Mouse (Mus musculus) embryonic facial prominence, embryonic 11.5 days (tissue): ENCODE results near the gene Id4. TPM values are rescaled to one million over a fixed set of nuclear protein-coding genes. Genes with fewer than 3 reads are reported as not detected.

Source experiments
- ATAC-seq: fragments of 200-750 bp; cut with Nextera tagmentation; replicated peaks from 2 replicates; pipeline ENCODE4 v1.8.0; 2017; ENCODE audit warnings: low read depth; ENCODE audit not compliant: insufficient number of reproducible peaks, low FRiP score, low TSS enrichment
- DNase-seq: peaks from one replicate; pipeline ENCODE4 v3.0.0-alpha.2; 2015; ENCODE audit warnings: low spot score
- H3K27ac ChIP-seq: fragments of 300-500 bp; sonication (generic); replicated peaks from 2 replicates; pipeline ENCODE4 v1.5.1; 2014; ENCODE audit warnings: mild to moderate bottlenecking, low read depth, low read length, control low read depth
- H3K27me3 ChIP-seq: fragments of 300-500 bp; sonication (generic); 2 replicates; pipeline ENCODE4 v1.6.1; 2014; ENCODE audit warnings: mild to moderate bottlenecking, low read length, moderate library complexity, mixed read lengths; ENCODE audit not compliant: control insufficient read depth, insufficient read depth
- H3K36me3 ChIP-seq: fragments of 300-500 bp; sonication (generic); replicated peaks from 2 replicates; pipeline ENCODE4 v1.6.1; 2014; ENCODE audit warnings: low read depth, mild to moderate bottlenecking, low read length, moderate library complexity, mixed read lengths; ENCODE audit not compliant: control insufficient read depth, insufficient read depth
- H3K4me1 ChIP-seq: fragments of 300-500 bp; sonication (generic); 2 replicates; pipeline ENCODE4 v1.6.1; 2014; ENCODE audit warnings: low read length, mixed read lengths; ENCODE audit not compliant: control insufficient read depth, insufficient read depth
- H3K4me2 ChIP-seq: fragments of 300-500 bp; sonication (generic); 2 replicates; pipeline ENCODE4 v1.6.1; 2014; ENCODE audit warnings: low read depth, mild to moderate bottlenecking, control low read depth, low read length, moderate library complexity
- H3K4me3 ChIP-seq: fragments of 300-500 bp; sonication (generic); 2 replicates; pipeline ENCODE4 v1.5.1; 2014; ENCODE audit warnings: low read depth, low read length, control low read depth
- H3K9ac ChIP-seq: fragments of 300-500 bp; sonication (generic); replicated peaks from 2 replicates; pipeline ENCODE4 v1.6.1; 2014; ENCODE audit warnings: mild to moderate bottlenecking, control low read depth, low read length
- H3K9me3 ChIP-seq: fragments of 300-500 bp; sonication (generic); replicated peaks from 2 replicates; pipeline ENCODE4 v1.6.1; 2016; ENCODE audit warnings: mild to moderate bottlenecking, low read length, inconsistent platforms, mixed read lengths; ENCODE audit not compliant: control insufficient read depth
- WGBS: fragments of 180-500 bp; shearing (Covaris S2); extraction: QIAGEN DNeasy Blood & Tissue Kit; methylation state at CpG from one replicate; pipeline ENCODE4 v1.1.7; 2014; 5-methylcytosine and 5-hydroxymethylcytosine counted together
- polyA plus RNA-seq: library from polyadenylated mRNA; unstranded; fragments of >200 nt; fragmentation: Nextera tagmentation; extraction: Ambion mirVana; gene quantifications from 2 replicates; pipeline ENCODE4 v1.2.1, GENCODE M21; 2014

The Id4 gene
- polyA plus RNA-seq, 1 experiment from 2014 or later = 22.1 TPM

GRCm38 (mm10) chr13:48245235-48246012 is 15.6 kb upstream of the Id4 start:
- Histone ChIP-seq H3K36me3 (no peaks in the 10 kb centered on the region), H3K27ac (no peak overlapping the region)
- no peak for ATAC-seq

GRCm38 (mm10) chr13:48252559-48252958 is 8.5 kb upstream of the Id4 start:
- H3K4me3 ChIP-seq = no peak overlapping the region
- H3K4me2 ChIP-seq = no peak overlapping the region
- H3K36me3 ChIP-seq = no peaks in the 10 kb centered on the region
- H3K9me3 ChIP-seq = no peaks in the 10 kb centered on the region
- no peak for DNase-seq
- no peaks in the 10 kb centered on the region for H3K27me3 ChIP-seq
- no peak for ATAC-seq
- 68% methylated on average over 2 of the region's 2 CpGs for WGBS
- no peaks in the 10 kb centered on the region for H3K4me1 ChIP-seq
- H3K27ac ChIP-seq = no peak overlapping the region
- H3K9ac ChIP-seq = no peak overlapping the region

More at GRCm38 (mm10) chr13:48245235-48246012, 15.6 kb upstream of the Id4 start:
- H3K9ac ChIP-seq = no peak overlapping the region
- H3K4me3 ChIP-seq = no peak overlapping the region
- no peak for DNase-seq
- H3K4me1 ChIP-seq = no peaks in the 10 kb centered on the region
- 25% methylated on average over 5 of the region's 5 CpGs for WGBS
- H3K4me2 ChIP-seq = no peak overlapping the region
- H3K27me3 ChIP-seq = no peaks in the 10 kb centered on the region
- H3K9me3 ChIP-seq = no peaks in the 10 kb centered on the region

- no peaks in the 10 kb centered on the region for H3K36me3 ChIP-seq
- H3K27me3 ChIP-seq = no peaks in the 10 kb centered on the region
- no peak overlapping the region for H3K4me3 ChIP-seq
- ATAC-seq = no peak
- no peak for DNase-seq
- H3K9me3 ChIP-seq = no peaks in the 10 kb centered on the region
- WGBS = 78% methylated on average over 8 of the region's 8 CpGs
- no peak overlapping the region for H3K9ac ChIP-seq
- H3K27ac ChIP-seq = no peak overlapping the region
- no peak overlapping the region for H3K4me2 ChIP-seq
- no peaks in the 10 kb centered on the region for H3K4me1 ChIP-seq
These were observed 6.0 kb upstream of the Id4 start for GRCm38 (mm10) chr13:48255026-48255425.

- Histone ChIP-seq H3K36me3 (no peaks in the 10 kb centered on the region), H3K4me3 (peak overlapping the region; percentile 73), H3K9ac (peak overlapping the region; percentile 79), H3K4me1 (no peaks in the 10 kb centered on the region), H3K27me3 (no peaks in the 10 kb centered on the region; the same call in 1 of the 2 replicates), H3K9me3 (no peaks in the 10 kb centered on the region), H3K4me2 (peak overlapping the region; percentile 83), H3K27ac (peak overlapping the region; percentile 80)
- DNase-seq (peak; percentile 64), ATAC-seq (0 out of 2 replicates have a peak, but pooled peaks have one; percentile 10)
- WGBS = under 1% methylated on average over 93 of the region's 98 CpGs
These were observed 553 bp downstream of the Id4 start for GRCm38 (mm10) chr13:48261341-48262221.

- Histone ChIP-seq H3K9me3 (no peaks in the 10 kb centered on the region), H3K27ac (peak overlapping the region; percentile 80; the same call in 1 of the 2 replicates), H3K4me3 (peak overlapping the region; percentile 73), H3K27me3 (no peaks in the 10 kb centered on the region; the same call in 1 of the 2 replicates), H3K36me3 (no peaks in the 10 kb centered on the region), H3K9ac (peak overlapping the region; percentile 79), H3K4me2 (peak overlapping the region; percentile 83), H3K4me1 (no peaks in the 10 kb centered on the region)
- WGBS = under 1% methylated on average over 23 of the region's 25 CpGs
- no peak for ATAC-seq
- DNase-seq = peak; percentile 36
These were observed 1.5 kb downstream of the Id4 start for GRCm38 (mm10) chr13:48262451-48262969.

- no peak overlapping the region for H3K4me2 ChIP-seq
- H3K9me3 ChIP-seq = no peaks in the 10 kb centered on the region
- no peak overlapping the region for H3K27ac ChIP-seq
- no peak overlapping the region for H3K9ac ChIP-seq
- no peak overlapping the region for H3K4me3 ChIP-seq
- no peaks in the 10 kb centered on the region for H3K36me3 ChIP-seq
- DNase-seq = no peak
- no peaks in the 10 kb centered on the region; the same call in 1 of the 2 replicates for H3K27me3 ChIP-seq
- H3K4me1 ChIP-seq = no peaks in the 10 kb centered on the region
- WGBS = 76% methylated on average over 6 of the region's 6 CpGs
- no peak for ATAC-seq
These were observed 4.0 kb downstream of the Id4 start for GRCm38 (mm10) chr13:48265029-48265428.

GRCm38 (mm10) chr13:48273451-48274069 is 12.5 kb downstream of the Id4 start:
- Histone ChIP-seq H3K36me3 (no peaks in the 10 kb centered on the region), H3K4me2 (peak overlapping the region; percentile 47), H3K9me3 (no peaks in the 10 kb centered on the region), H3K27ac (no peak overlapping the region), H3K4me1 (no peaks in the 10 kb centered on the region), H3K9ac (peak overlapping the region; percentile 22; the same call in 1 of the 2 replicates), H3K27me3 (no peaks in the 10 kb centered on the region), H3K4me3 (no peak overlapping the region)
- DNase-seq (peak; percentile 76), ATAC-seq (peak; percentile 75; the same call in 1 of the 2 replicates)
- 4% methylated on average over 15 of the region's 15 CpGs for WGBS
